Mouse (Mus musculus) granulocyte monocyte progenitor cell, adult 5-6 weeks (primary cell): ENCODE results near the gene Nol6. TPM values are rescaled to one million over a fixed set of nuclear protein-coding genes. Genes with fewer than 3 reads are reported as not detected.

Source experiments
- ATAC-seq: replicated peaks from 2 replicates; pipeline ENCODE4 v1.8.0; 2016; ENCODE audit warnings: mild to moderate bottlenecking, moderate TSS enrichment, inconsistent platforms; ENCODE audit not compliant: poor library complexity, severe bottlenecking
- total RNA-seq, 2 experiments: library from RNA; stranded (forward) in 1 of 2; stranded (reverse) in 1 of 2; fragments of 200-712, 200-1000 nt in 1 of 2; fragments of >200 nt in 1 of 2; fragmentation: Nextera tagmentation in 1 of 2; gene quantifications; 2 replicates each; pipeline ENCODE4 v1.2.3; 2014 to 2017

Gene Nol6
- 33.0 and 37.3 TPM in 2 replicates for total RNA-seq (2014; fragmentation: Nextera tagmentation)
- total RNA-seq (2017): 22.4 and 45.9 TPM in 2 replicates

DNA sequence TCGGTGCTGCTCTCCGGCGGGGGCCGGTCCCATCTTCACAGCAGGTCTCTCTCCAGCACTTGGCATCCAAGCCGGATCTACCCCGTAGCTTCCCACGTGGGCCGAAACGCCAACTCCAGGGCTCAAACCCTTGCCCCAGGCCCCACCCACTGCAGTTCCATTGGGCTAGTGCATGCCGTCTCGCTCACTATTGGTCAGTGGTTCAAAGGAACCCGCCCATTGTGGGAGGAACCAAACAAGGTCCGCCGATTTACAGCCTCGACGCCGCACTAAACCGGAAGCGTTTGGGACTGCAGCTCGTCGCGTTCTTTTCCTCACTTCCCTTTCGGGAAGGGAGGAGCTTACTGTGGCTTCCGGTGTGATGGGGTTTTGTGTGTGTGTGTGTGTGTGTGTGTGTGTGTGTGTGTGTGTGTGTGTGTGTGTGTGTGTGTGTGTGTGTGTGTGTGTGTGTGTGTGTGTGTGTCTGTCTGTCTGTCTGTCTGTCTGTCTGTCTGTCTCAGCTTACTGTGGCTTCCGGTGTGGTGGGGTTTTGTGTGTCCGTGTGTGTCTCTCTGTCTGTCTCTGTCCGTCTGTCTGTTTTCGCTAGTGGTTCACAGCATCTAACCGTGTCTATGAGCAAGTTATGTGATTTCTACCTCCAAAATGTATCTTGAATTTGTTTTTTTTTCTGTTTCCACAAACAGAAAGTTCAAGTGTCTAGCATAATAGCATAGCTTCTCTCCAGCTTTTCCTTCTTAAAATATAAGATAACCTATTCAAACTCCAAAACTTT, at the start of gene Nol6:
TSS of gene Nol6 (minus strand) at position 276 of the 772 bp plus-strand sequence.
- ATAC-seq: peak; percentile 99

DNA sequence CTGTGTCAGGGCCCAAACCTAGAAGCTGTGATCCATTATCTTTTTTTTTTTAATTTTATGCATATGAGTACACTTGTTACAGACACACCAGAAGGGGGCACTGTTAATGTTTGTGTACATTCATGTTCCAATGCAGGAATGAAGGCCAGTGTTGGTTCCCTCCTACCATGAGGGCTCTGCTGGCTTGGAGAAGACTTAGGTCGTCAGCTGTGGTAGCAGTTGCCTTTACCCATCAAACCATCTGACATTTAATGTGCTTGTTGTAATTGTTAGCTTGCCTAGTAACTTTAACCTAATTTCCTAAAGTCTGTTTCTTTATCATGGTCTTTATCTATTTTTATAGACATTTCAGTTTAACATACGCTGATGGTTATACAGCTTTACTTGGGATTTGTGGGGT, 46.7 kb upstream of the Nol6 start:
- ATAC-seq: no peak

DNA sequence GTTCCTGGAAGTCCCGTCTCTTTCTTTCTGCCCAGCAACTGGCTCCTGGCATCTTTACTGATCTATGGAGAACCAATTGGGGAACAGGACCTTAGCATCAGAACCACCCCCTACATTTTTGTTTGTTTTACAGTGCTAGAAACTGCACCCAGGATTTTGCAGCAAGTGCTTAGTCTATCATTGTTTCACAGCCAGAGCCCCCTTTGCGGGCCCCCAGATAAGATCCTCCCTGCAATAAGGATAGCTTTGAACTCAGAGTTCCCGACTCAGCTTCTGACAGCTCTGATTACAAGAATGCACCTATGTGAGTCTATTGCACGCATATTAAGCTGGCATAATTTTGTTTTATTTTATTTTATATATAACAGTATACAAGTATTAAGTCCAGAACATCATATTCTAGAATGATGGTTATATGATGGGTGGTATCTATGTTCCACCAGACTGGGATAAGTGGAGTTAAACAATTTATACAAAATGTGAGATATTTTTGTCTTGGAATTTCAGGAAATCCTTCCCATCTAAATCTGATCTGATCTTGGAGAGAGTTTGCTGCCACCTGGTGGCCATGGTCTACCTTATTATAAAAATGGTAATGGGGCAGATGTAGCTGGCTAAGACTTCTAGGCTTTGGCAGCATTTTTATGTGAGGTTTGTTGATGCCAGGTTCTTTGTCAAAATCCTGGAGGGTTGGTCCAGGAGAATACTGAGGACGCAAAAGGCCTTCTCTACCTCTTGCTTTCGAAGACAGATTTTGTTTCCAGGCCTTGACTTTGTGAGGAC, 41.6 kb upstream of the Nol6 start:
- no peak for ATAC-seq

DNA sequence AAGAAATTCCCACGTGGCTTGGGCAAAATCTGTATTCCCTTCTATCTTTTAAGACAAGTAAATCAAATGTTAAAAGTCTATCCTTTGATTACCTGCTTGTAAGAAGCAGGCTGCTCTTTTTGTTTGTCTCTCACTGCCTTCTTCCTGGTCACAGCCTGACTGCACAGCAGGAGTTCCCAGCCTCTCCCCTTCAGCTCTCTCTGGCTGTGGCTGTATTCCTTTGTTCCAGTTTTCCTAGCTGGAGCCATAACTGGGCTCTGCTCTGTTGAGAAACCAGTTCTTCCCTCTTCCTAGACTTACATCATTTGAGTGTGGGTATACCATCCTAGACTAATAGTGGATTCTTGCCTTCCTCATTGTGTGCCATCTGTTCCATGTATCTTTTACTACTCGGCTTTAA, 40.7 kb upstream of the Nol6 start:
- ATAC-seq: no peak

DNA sequence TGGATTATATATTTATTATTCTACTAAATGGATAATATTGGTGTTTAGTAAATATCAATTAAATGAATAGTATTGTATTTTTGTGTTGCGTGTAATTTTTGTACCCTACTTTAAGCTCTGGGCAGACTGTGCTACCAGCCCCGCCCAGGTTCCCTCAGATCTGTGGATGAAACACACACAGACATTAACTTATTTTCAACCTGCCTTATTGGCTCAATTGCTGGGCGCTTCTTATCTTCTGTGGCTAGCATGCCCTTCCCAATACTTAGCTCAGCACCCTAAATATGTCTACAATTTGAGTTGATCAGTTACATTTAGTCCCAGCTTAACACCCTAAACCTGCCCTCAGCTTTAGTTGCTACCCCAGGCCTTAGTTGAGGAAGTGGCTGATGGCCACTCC, 37.0 kb upstream of the Nol6 start:
- no peak for ATAC-seq

DNA sequence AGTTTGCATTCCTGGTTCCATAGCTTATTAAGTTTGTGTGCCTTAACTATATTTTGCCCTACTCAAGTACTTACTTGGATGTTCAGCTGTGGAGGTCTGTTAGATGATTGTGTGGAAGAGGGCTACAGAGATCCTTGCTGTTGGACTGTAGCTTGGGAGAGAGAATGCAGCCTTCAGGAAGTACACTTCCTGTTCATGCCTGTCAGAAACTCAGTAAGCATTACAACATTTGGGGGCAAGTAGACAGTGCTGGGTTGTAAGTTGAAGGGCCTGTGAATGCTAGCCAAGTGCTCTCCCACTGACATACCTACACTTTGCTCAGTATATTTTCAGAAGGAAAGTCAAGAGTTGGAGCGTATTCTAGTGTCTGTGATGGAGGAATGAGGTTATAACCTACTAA, 34.0 kb upstream of the Nol6 start:
- peak; percentile 71 for ATAC-seq

DNA sequence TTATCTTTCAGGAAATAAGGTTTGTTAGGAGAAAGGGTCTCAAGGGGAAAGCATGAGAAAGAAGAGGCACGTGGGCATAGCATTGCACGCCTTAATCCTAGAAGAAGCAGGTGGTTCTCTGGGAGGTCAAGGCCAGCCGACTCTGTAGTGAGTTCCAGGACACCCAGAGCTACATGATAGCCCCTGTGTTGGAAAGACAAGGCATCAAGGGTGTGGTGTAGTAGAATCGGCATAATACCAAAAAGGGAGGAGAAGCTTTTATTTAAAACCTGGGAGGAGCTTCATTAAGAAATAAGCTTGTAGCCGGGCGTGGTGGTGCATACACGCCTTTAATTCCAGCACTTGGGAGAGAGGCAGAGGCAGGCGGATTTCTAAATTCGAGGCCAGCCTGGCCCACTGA, 32.7 kb upstream of the Nol6 start:
- ATAC-seq: no peak

DNA sequence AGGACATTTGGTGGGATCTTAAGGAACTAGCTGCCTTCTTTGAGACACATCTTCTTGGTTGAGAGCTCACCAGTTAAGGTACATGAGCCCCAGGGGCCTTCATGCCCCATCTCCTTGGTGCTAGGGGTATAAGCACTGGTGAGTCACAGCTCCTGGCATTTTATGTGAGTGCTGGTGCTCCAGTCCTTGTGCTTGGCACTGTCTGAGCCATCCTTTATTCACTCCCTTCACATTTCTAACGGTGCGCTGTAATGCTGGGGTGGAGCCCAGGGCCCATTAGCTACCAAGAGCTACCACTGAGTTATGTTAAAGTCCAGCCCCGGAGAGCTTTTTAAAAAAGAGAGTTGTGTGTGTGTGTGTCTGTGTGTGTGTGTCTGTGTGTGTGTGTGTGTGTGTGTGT, 28.9 kb upstream of the Nol6 start:
- ATAC-seq: no peak

DNA sequence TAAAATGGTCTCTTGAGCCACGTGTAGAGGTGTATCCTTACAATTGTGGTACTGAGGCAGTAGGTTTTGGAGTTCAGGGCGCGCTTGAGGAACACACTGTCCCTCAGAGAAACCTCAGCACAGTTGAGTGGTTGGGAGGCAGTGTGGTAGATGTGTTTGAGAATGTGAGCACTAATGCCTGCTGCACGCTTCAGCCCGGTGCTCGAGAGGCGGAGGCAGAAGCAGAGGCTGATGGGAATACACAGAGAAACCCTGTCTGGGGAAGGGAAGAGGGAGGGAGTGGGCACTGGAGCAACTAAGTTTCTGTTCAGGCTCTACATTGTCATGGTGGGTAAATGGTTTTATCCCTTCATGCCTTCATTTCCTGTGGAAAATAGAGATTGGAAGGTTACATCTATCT, 26.9 kb upstream of the Nol6 start:
- ATAC-seq: no peak

DNA sequence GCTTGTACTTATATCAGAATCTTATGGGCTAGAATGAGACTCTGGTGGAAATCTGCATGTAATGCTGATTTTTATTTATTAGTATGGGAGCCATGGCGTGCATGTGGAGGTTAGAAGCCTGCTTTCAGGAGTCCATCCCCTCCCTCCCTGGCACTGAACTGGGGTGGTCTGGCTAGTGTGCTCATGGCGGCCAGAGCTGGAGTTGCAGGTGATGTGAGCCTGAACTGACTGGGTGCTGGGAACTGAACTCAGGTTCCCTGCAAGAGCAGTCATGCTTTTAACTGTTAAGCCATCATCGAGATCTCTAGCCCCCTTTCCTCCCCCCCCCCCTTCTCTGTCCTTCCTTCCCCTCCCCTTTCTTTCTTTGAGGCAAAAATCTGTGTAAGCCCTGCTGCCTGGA, 25.6 kb upstream of the Nol6 start:
- ATAC-seq: no peak

DNA sequence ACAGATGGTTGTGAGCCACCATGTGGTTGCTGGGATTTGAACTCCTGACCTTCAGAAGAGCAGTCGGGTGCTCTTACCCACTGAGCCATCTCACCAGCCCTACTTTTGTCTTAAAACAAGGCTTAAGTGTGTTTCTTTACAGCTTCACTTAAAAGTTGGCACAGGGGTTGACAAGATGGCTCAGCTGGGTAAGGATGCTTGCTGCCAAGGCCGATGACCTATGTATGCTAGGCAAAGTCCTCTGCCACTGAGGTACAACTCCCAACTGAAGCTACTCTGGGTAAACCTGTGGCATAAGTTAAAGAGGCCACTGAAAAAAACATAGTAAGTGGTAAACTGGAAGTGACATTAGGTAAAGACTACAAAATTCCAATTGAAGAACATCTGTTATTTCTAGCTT, 18.3 kb upstream of the Nol6 start:
- no peak for ATAC-seq

DNA sequence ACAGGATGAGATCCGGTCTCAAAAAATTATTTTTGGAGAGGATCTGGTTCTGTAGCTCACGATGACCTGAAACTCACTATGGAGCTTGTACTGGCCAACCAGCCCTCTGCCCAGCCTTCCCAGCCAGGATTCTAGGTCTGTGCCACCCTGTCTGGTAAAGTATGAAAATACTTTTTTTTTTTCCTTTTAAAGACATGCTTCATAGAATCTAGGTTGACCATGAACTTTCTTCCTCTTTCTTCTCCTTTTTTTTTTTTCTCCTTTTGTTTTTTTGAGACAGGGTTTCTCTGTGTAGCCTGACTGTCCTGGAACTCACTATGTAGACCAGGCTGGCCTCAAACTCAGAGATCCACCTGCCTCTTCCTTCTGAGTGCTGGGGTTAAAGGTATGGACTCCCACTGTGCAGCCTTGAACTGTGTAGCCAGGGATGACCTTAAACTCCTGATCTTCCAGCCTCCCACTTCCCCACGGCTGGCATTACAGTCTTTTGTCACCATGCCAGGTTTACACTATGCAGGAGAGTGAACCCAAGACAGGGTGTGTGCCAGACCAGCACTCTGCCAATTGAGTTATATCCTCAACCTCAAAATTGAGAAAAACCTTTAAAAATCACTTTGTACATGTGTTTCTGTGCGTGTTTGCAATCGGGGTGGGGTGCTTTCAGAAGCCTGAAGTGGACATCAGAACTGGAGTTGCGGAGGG, 16.1 kb upstream of the Nol6 start:
- no peak for ATAC-seq

DNA sequence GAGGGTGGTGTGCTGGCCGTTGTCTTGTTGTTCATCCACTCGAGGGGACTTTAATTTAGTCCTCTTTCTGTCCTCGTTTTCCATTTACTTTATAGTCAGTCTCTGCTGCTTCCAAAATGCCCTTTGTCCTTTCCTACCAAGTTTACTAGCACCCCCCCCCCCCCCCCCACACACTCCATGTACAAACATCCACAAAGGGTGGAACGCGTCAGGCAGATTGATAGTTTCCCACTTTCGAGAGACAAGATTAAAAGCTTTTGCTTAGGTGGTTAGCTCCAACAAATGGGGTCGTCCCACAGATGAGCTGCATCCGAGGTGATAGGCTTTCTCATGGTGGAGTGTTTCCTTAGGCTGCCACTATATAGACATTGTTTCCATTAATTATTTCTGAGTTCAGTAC, 12.6 kb upstream of the Nol6 start:
- ATAC-seq: no peak

DNA sequence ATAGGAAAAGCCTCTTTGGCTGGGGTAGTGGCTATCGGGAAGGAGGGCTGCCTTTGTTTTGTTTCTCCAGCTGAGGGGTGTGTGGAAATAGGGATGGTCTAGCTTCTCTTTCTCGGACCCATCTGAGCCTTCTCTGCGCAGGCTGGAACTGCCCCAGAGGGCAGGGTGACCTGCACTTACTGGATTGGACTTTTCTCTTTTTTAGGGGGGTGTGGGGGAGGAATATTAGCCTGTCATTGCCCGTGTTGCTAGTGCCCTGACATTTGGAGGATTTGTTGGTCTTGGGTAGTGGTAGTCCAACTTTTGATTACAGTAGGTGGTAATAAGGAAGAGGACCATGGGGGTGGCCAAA, 12.2 kb upstream of the Nol6 start:
- peak; percentile 19 for ATAC-seq

DNA sequence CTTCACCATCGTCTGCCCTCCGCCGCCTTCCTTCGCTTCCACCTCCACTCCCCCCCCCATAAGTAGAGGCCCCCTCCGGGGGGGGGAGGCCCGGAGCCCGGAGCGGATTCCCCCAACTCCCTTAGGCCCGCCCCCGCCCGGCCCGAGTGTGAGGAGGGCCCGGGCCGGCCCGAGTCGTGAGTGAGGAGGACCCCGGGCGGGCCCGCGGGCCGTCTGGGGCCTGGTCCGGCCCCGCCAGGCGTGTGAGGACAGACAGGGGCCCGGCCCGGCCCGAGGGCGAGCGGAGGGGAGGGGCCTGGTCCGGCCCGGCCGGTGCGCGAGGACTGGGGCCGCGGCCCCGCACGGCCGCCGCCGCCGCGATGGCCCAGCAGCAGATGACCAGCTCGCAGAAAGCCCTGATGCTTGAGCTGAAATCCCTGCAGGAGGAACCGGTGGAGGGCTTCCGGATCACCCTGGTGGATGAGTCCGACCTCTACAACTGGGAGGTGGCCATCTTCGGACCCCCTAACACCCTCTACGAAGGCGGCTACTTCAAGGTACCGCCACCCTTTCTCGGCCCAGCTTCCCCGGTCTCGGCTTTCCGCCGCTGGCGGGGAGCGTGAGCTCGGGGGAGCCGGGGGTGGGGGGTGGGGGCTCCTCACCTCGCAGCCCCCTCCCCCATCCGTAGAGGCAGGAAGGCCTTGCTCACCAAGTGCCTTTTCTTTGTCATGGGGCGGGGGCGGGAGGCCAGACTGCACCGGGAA, 11.6 kb upstream of the Nol6 start, which contains the start of gene Ube2r2:
TSS of gene Ube2r2 (plus strand) at position 33 of the 743 bp plus-strand sequence.
- peak; percentile 36 for ATAC-seq

DNA sequence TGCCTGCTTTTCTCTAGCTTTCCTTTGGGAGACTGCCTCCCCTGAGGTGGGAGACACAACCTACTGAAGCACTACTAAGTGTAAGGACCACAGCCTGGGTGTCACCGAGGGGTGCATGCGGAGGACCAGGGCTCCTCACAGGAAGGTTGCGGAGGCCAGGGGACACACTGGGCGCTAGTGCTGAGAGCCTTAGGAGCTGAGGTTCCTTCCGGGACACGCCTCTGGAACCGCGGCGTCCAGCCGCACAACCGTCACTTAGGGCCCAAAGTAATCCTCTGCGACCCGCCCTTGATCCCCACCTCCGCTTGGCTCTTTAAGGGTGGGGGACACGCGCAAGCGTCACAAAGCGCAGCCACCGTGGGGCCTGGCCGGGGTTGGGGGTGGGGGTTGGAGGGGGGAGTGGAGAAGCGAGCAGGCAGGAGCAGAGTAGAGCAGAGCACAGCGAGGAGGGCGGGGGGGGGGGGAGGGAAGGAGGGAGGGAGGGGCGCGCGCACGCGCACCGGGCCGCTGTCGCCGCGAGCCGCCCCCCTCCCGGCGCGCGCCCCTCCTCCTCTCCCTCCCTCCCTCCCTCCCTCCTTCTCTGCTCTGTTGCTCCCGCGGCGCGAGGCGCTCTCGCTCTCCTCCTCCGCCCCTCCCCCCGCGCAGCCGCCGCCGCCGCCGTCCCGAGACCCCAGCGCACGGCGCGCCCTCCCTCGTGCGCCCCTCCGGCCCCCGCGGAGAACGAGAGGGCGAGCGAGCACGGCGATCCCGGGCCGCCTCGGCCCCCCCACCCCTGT, 10.9 kb upstream of the Nol6 start:
- ATAC-seq: peak; percentile 80

DNA sequence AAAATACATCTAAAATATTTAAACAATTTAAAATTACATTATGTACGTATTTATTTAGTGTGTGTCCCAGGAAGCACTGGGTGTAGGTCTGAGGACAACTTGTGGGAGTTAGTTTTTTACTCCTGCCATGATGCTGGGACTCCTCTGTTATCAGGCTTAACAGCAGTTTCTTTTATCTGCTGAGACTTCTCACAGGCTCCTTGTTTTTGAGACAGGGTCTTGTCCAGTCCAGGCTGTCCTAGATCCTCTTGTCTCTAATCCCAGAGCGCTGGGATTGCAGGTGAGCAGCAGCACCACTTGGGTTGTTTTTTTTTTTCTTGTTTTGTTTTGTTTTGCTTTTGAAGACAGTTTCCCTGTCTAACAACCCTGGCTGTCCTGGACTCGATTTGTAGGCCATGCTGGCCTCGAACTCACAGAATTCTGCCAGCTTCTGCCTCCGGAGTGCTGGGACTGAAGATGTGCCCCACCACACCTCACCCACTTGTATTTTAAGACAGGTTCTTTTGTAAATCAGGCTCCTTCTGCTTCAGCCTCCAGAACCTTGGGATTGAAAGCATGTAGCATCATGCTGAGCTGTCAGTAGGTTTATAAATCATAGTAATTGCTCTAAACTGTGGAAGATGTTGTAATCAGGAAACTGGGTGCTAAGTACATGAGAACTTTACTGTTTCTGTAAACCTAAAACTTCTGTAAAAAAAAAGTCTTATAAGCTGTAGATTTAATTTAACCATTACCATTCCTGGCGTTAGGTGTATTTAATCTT, 9.5 kb upstream of the Nol6 start:
- ATAC-seq: no peak

DNA sequence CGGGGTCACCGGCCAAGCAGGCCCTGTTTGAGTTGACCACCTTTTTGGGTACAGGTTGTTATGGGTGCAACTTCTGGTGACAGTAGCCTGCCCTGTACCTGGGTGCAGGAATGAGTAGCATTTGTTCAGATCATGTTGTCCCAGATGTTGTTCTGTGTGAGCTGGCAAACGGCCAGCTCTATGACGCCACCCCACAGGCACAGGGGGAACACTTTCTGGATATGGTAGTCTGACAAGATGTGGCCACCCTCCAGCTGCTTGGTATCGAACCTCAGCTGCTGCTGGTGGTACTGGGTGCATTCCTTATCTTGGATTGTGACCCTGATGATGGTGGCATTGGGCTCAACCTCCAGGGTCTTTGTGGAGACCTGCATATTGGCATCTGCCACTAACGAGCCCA, 8.2 kb upstream of the Nol6 start:
- ATAC-seq: no peak

DNA sequence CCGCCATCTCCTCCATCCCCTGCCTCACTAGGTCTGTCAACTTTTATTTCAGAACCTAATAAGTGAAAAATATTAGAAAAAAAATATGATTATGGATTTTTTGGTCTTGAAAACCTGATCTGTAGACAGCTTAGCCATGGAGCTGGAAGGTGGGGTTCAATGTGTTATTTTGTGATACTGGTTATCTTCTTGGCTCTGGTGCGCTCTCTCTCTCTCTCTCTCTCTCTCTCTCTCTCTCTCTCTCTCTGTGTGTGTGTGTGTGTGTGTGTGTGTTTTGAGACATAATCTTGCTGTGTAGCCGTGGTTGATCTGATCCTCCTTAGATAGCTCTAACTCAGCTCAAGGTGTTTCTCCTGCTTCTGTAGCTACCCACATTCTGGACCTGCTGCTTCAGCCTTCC, 5.6 kb upstream of the Nol6 start:
- no peak for ATAC-seq
